Mouse (Mus musculus) lung, embryonic 14.5 days (tissue): ENCODE measurements around the gene Pcsk4. TPM values are rescaled to one million over a fixed set of nuclear protein-coding genes. Genes with fewer than 3 reads are reported as not detected.

ENCODE experiments used
- ATAC-seq: fragments of 200-750 bp; cut with Nextera tagmentation; 2 replicates; pipeline ENCODE4 v1.8.0; 2017; ENCODE audit warnings: mild to moderate bottlenecking, moderate TSS enrichment, moderate library complexity; ENCODE audit not compliant: insufficient read depth
- DNase-seq: peaks from one replicate; pipeline ENCODE4 v3.0.0-alpha.2; 2015
- H3K27ac ChIP-seq: fragments of 300-500 bp; sonication (generic); 2 replicates; pipeline ENCODE4 v1.5.1; 2014; ENCODE audit warnings: low read depth, mild to moderate bottlenecking, moderate library complexity
- H3K27me3 ChIP-seq: fragments of 300-500 bp; sonication (generic); 2 replicates; pipeline ENCODE4 v1.6.1; 2014; ENCODE audit warnings: low read length, control low read depth; ENCODE audit not compliant: insufficient read depth
- H3K36me3 ChIP-seq: fragments of 300-500 bp; sonication (generic); 2 replicates; pipeline ENCODE4 v1.6.1; 2014; ENCODE audit warnings: control low read depth; ENCODE audit not compliant: insufficient read depth
- H3K4me1 ChIP-seq: fragments of 300-500 bp; sonication (generic); 2 replicates; pipeline ENCODE4 v1.6.1; 2014; ENCODE audit warnings: antibody characterized with exemption, control low read depth; ENCODE audit not compliant: insufficient read depth
- H3K4me2 ChIP-seq: fragments of 300-500 bp; sonication (generic); 2 replicates; pipeline ENCODE4 v1.6.1; 2014; ENCODE audit warnings: mild to moderate bottlenecking
- H3K4me3 ChIP-seq: fragments of 300-500 bp; sonication (generic); 2 replicates; pipeline ENCODE4 v1.5.1; 2014; ENCODE audit warnings: low read depth, low read length
- H3K9ac ChIP-seq: fragments of 300-500 bp; sonication (generic); 2 replicates; pipeline ENCODE4 v1.6.1; 2014
- H3K9me3 ChIP-seq: fragments of 300-500 bp; sonication (generic); 2 replicates; pipeline ENCODE4 v1.6.1; 2016; ENCODE audit warnings: low read depth, low read length, control low read depth
- CTCF ChIP-seq: IDR thresholded peaks from 2 replicates; pipeline ENCODE4 v1.5.1; 2016; ENCODE audit warnings: antibody characterized with exemption, low read depth
- WGBS: fragments of 180-500 bp; shearing (Covaris S2); extraction: QIAGEN DNeasy Blood & Tissue Kit; methylation state at CpG from one replicate; pipeline ENCODE4 v1.1.7; 2014; 5-methylcytosine and 5-hydroxymethylcytosine counted together
- polyA plus RNA-seq: library from polyadenylated mRNA; unstranded; fragments of >200 nt; fragmentation: Nextera tagmentation; extraction: Ambion mirVana; gene quantifications from 2 replicates; pipeline ENCODE4 v1.2.1, GENCODE M21; 2014

Gene Pcsk4
- polyA plus RNA-seq, 1 experiment from 2014 or later: 4.2 TPM

GRCm38 (mm10) chr10:80298571-80299281 lies 30.6 kb downstream of the Pcsk4 start:
- DNase-seq: peak; percentile 64
- H3K27me3 ChIP-seq: peaks cover 53% of the 10 kb centered on the region

DNA sequence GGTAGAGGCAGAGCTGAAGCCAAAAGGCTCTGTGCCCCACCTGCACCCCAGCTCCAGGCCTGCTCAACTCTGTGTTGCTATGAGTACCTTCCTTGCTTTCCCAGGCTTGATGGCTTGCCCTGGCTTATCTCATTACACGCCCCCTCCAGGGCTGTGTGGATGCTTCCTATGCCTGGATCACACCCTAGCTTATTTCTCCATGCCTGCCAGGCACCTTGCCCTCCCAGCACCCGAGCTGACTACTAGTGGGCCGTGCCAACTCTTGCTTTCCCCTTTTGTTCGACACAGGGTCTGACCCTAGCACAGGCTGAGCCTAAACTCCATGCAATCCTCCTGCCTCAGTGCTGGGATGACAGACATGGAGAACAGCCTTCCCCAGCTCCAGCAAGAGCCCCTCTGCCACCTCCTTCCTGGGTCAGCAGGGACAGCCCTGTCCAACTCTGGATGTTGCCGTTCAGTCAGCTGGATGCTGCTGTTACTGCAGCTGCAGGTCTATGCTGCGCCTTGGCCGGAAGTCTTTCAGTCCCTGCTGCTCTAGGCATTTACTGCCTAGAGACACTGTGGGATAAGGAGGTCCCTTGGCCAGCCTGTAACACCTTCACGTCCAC lies 31.7 kb downstream of the Pcsk4 start:
- no peak for DNase-seq

More at GRCm38 (mm10) chr10:80298571-80299281, 30.6 kb downstream of the Pcsk4 start:
- no peaks in the 10 kb centered on the region for H3K4me1 ChIP-seq
- no peak overlapping the region for H3K4me2 ChIP-seq
- H3K9me3 ChIP-seq: no peaks in the 10 kb centered on the region
- no peak for TF ChIP-seq CTCF
- H3K36me3 ChIP-seq: peaks cover 15% of the 10 kb centered on the region
- WGBS: 6% methylated on average over 26 of the region's 26 CpGs
- no peak overlapping the region for H3K9ac ChIP-seq
- ATAC-seq: no peak
- H3K4me3 ChIP-seq: no peak overlapping the region
- H3K27ac ChIP-seq: no peak overlapping the region

GRCm38 (mm10) chr10:80296824-80297223 lies 32.5 kb downstream of the Pcsk4 start:
- Histone ChIP-seq H3K4me1 (no peaks in the 10 kb centered on the region), H3K9ac (no peak overlapping the region), H3K36me3 (peaks cover 25% of the 10 kb centered on the region), H3K9me3 (no peaks in the 10 kb centered on the region), H3K27me3 (peaks cover 52% of the 10 kb centered on the region), H3K27ac (no peak overlapping the region), H3K4me2 (no peak overlapping the region), H3K4me3 (no peak overlapping the region)
- TF ChIP-seq CTCF: no peak
- 63% methylated on average over 5 of the region's 5 CpGs for WGBS
- DNase-seq (no peak), ATAC-seq (no peak)

More for the DNA sequence above, 31.7 kb downstream of the Pcsk4 start:
- WGBS: 66% methylated on average over 8 of the region's 8 CpGs
- no peak for ATAC-seq
- Histone ChIP-seq H3K27ac (no peak overlapping the region), H3K4me3 (no peak overlapping the region), H3K4me2 (no peak overlapping the region), H3K9ac (no peak overlapping the region), H3K36me3 (peaks cover 25% of the 10 kb centered on the region), H3K27me3 (peaks cover 53% of the 10 kb centered on the region), H3K9me3 (no peaks in the 10 kb centered on the region), H3K4me1 (no peaks in the 10 kb centered on the region)
- no peak for TF ChIP-seq CTCF

GRCm38 (mm10) chr10:80295618-80296425 lies 33.5 kb downstream of the Pcsk4 start, which contains the start of gene Apc2:
Apc2 (plus strand) TSS chr10:80295977.
- no peak within 1 kb of the TSS for H3K27ac ChIP-seq

DNA sequence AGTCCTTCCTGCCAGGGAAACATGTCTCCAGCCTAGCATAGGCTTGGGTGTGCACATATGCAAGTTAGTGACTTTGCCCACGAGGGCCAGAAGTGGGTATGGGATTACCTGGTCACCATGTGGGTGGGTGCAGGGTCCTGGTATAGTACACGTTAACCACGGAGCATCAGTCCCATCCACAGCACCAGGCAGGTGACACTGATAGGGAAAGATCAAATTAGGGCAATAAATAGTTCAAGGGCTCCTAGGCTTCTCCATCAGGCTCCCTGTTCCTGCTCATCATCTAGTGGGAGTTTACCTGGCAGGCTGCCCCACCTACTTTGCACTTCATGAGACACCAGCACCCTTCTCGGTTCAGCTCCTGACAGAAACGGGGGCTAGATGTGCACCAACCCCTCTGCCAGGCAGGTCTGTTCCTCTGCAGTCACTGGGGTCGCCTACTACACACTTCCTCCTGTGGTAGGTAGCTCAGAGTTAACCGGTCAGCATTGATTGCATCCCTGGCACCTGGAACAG lies 34.5 kb downstream of the Pcsk4 start:
- WGBS: 46% methylated on average over 7 of the region's 7 CpGs
- peaks cover 25% of the 10 kb centered on the region for H3K36me3 ChIP-seq
- H3K9ac ChIP-seq: no peak overlapping the region
- H3K27me3 ChIP-seq: peaks cover 32% of the 10 kb centered on the region
- no peak overlapping the region; the same call in 1 of the 2 replicates for H3K4me3 ChIP-seq
- DNase-seq: no peak
- no peaks in the 10 kb centered on the region for H3K4me1 ChIP-seq
- ATAC-seq: no peak
- TF ChIP-seq CTCF: no peak
- H3K4me2 ChIP-seq: peak overlapping the region; percentile 53; the same call in 1 of the 2 replicates
- H3K9me3 ChIP-seq: no peaks in the 10 kb centered on the region
- H3K27ac ChIP-seq: no peak overlapping the region

More at GRCm38 (mm10) chr10:80295618-80296425, 33.5 kb downstream of the Pcsk4 start, which contains the start of gene Apc2:
- peak; percentile 73 for TF ChIP-seq CTCF
- H3K27me3 ChIP-seq: peaks cover 42% of the 10 kb centered on the region
- H3K4me1 ChIP-seq: no peaks in the 10 kb centered on the region
- ATAC-seq (peak; percentile 28), DNase-seq (peak; percentile 74)
- peak within 1 kb of the TSS; percentile 19; the same call in 1 of the 2 replicates for H3K9ac ChIP-seq
- H3K9me3 ChIP-seq: no peaks in the 10 kb centered on the region
- peaks cover 25% of the 10 kb centered on the region for H3K36me3 ChIP-seq
- H3K4me2 ChIP-seq: peak within 1 kb of the TSS; percentile 53
- 1% methylated on average over 26 of the region's 26 CpGs for WGBS
- peak within 1 kb of the TSS; percentile 17 for H3K4me3 ChIP-seq

DNA sequence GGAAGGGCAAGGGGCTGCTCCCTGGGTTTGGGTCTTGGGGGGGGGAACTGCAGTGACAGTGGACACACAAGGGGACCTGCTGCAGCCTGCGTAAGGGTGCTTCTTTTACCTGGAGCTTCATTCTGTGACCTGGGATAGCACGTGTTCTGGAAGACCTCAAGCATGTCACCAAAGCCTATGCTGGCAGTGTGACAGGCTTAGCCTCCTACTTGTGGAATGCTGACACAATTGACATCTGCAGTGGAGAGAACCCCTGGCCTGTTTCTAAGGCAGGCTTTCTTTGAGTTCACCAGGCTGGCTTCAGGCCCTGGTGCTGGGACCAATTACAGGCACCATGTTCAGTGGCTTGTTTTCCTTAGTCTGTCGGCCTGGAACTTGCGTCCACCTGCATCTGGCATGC lies 35.0 kb downstream of the Pcsk4 start:
- Histone ChIP-seq H3K4me3 (peak overlapping the region; percentile 9; the same call in 1 of the 2 replicates), H3K4me2 (peak overlapping the region; percentile 98; the same call in 1 of the 2 replicates), H3K36me3 (peaks cover 25% of the 10 kb centered on the region), H3K4me1 (no peaks in the 10 kb centered on the region), H3K9ac (no peak overlapping the region), H3K27ac (no peak overlapping the region), H3K27me3 (peaks cover 27% of the 10 kb centered on the region), H3K9me3 (no peaks in the 10 kb centered on the region)
- TF ChIP-seq CTCF: no peak
- DNase-seq (no peak), ATAC-seq (no peak)
- WGBS: 68% methylated on average over 4 of the region's 4 CpGs
